Mouse (Mus musculus): Measurements from ENCODE around the gene Hspbp1.

DNA sequence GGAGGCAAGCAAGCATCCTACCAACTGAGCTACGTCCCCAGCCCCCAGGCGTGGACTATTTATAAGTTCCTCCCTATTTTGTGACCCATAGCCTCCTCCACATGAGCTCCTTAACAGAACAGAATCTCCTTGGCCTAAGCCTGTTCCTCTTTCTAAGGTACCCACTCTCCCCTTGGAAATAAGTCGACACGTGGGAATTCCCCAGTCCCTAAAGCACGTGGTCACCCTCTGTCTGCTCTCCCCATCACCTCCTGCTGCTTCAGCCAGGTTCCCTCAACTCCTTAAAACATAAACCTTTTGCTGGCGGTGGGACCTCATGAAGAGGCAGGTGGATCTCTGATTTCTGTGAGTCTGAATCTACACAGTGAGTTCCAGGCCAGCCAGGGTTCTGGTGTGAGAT, 32.1 kb upstream of the Hspbp1 start:
- TF ChIP-seq CTCF (IDR thresholded peaks at IDR 0.05; ENCODE audit: low read depth) (no peak), EP300 (IDR thresholded peaks at IDR 0.05; ENCODE audit: low read depth) (no peak)

Data from liver, embryonic 14.5 days (tissue).